Mouse (Mus musculus): ENCODE measurements around the gene Inpp5d. TPM values are rescaled to one million over a fixed set of nuclear protein-coding genes. Genes with fewer than 3 reads are reported as not detected.

The Inpp5d gene
- polyA plus RNA-seq, 1 experiment from 2014 or later, result 6.0 TPM

- WGBS, result 82% methylated on average over 2 of the region's 2 CpGs
- no peak overlapping the region for H3K4me2 ChIP-seq
- H3K9ac ChIP-seq, result no peak overlapping the region
- no peaks in the 10 kb centered on the region for H3K9me3 ChIP-seq
- H3K4me3 ChIP-seq, result no peak overlapping the region
- ATAC-seq (ENCODE audit: extremely low read depth, insufficient number of reproducible peaks, low FRiP score, low TSS enrichment), result no peak
- no peaks in the 10 kb centered on the region for H3K27me3 ChIP-seq (replicated peaks)
- H3K36me3 ChIP-seq, result no peaks in the 10 kb centered on the region
- peaks cover 31% of the 10 kb centered on the region for H3K4me1 ChIP-seq
- H3K27ac ChIP-seq (replicated peaks), result no peak overlapping the region
Measured at GRCm38 (mm10) chr1:87624826-87625225, 4.7 kb downstream of the Inpp5d start.

GRCm38 (mm10) chr1:87625254-87626025, 5.3 kb downstream of the Inpp5d start:
- Histone ChIP-seq H3K4me1 (peaks cover 35% of the 10 kb centered on the region), H3K36me3 (no peaks in the 10 kb centered on the region), H3K4me3 (no peak overlapping the region), H3K27ac (replicated peaks) (no peak overlapping the region), H3K9ac (no peak overlapping the region), H3K9me3 (no peaks in the 10 kb centered on the region), H3K27me3 (replicated peaks) (no peaks in the 10 kb centered on the region), H3K4me2 (no peak overlapping the region)
- no peak for ATAC-seq (ENCODE audit: extremely low read depth, insufficient number of reproducible peaks, low FRiP score, low TSS enrichment)
- WGBS, result 85% methylated on average over 6 of the region's 6 CpGs

GRCm38 (mm10) chr1:87626344-87626743, 6.2 kb downstream of the Inpp5d start:
- WGBS, result 20% methylated on average over 2 of the region's 2 CpGs
- H3K9ac ChIP-seq, result no peak overlapping the region
- no peaks in the 10 kb centered on the region for H3K36me3 ChIP-seq
- no peak; the same call in 1 of the 2 replicates for ATAC-seq (ENCODE audit: extremely low read depth, insufficient number of reproducible peaks, low FRiP score, low TSS enrichment)
- peak overlapping the region; percentile 55 for H3K27ac ChIP-seq (replicated peaks)
- H3K9me3 ChIP-seq, result no peaks in the 10 kb centered on the region
- H3K4me3 ChIP-seq, result no peak overlapping the region
- H3K27me3 ChIP-seq (replicated peaks), result no peaks in the 10 kb centered on the region
- H3K4me2 ChIP-seq, result peak overlapping the region; percentile 11; the same call in 1 of the 2 replicates
- peaks cover 35% of the 10 kb centered on the region for H3K4me1 ChIP-seq

- Histone ChIP-seq H3K4me3 (no peak overlapping the region), H3K4me2 (no peak overlapping the region), H3K9me3 (no peaks in the 10 kb centered on the region), H3K9ac (no peak overlapping the region), H3K4me1 (peaks cover 24% of the 10 kb centered on the region), H3K36me3 (no peaks in the 10 kb centered on the region), H3K27ac (replicated peaks) (no peak overlapping the region), H3K27me3 (replicated peaks) (no peaks in the 10 kb centered on the region)
- WGBS, result 16% methylated on average over 2 of the region's 2 CpGs
- ATAC-seq (ENCODE audit: extremely low read depth, insufficient number of reproducible peaks, low FRiP score, low TSS enrichment), result no peak
Measured at GRCm38 (mm10) chr1:87628085-87628484, 8.0 kb downstream of the Inpp5d start.

GRCm38 (mm10) chr1:87631584-87631983, 11.5 kb downstream of the Inpp5d start:
- 50% methylated on average over 10 of the region's 10 CpGs for WGBS
- Histone ChIP-seq H3K9me3 (no peaks in the 10 kb centered on the region), H3K4me3 (no peak overlapping the region), H3K27me3 (replicated peaks) (no peaks in the 10 kb centered on the region), H3K36me3 (no peaks in the 10 kb centered on the region), H3K4me2 (no peak overlapping the region), H3K4me1 (peaks cover 23% of the 10 kb centered on the region), H3K27ac (replicated peaks) (no peak overlapping the region), H3K9ac (no peak overlapping the region)
- ATAC-seq (ENCODE audit: extremely low read depth, insufficient number of reproducible peaks, low FRiP score, low TSS enrichment), result no peak

- no peak overlapping the region for H3K9ac ChIP-seq
- H3K9me3 ChIP-seq, result no peaks in the 10 kb centered on the region
- peaks cover 18% of the 10 kb centered on the region for H3K4me1 ChIP-seq
- no peak overlapping the region for H3K27ac ChIP-seq (replicated peaks)
- no peak overlapping the region for H3K4me3 ChIP-seq
- 45% methylated on average over 6 of the region's 6 CpGs for WGBS
- H3K27me3 ChIP-seq (replicated peaks), result no peaks in the 10 kb centered on the region
- no peaks in the 10 kb centered on the region for H3K36me3 ChIP-seq
- no peak for ATAC-seq (ENCODE audit: extremely low read depth, insufficient number of reproducible peaks, low FRiP score, low TSS enrichment)
- no peak overlapping the region for H3K4me2 ChIP-seq
Measured at GRCm38 (mm10) chr1:87632163-87632562, 12.1 kb downstream of the Inpp5d start.

GRCm38 (mm10) chr1:87636716-87637117, 16.6 kb downstream of the Inpp5d start:
- Histone ChIP-seq H3K4me2 (no peak overlapping the region), H3K27me3 (replicated peaks) (no peaks in the 10 kb centered on the region), H3K4me3 (no peak overlapping the region), H3K27ac (replicated peaks) (peak overlapping the region; percentile 50; the same call in 1 of the 2 replicates), H3K4me1 (peaks cover 30% of the 10 kb centered on the region), H3K9me3 (no peaks in the 10 kb centered on the region), H3K36me3 (no peaks in the 10 kb centered on the region), H3K9ac (no peak overlapping the region)
- WGBS, result 84% methylated on average over 12 of the region's 12 CpGs
- no peak for ATAC-seq (ENCODE audit: extremely low read depth, insufficient number of reproducible peaks, low FRiP score, low TSS enrichment)

- Histone ChIP-seq H3K4me3 (no peak overlapping the region), H3K4me1 (peaks cover 30% of the 10 kb centered on the region), H3K36me3 (no peaks in the 10 kb centered on the region), H3K27me3 (replicated peaks) (no peaks in the 10 kb centered on the region), H3K9ac (no peak overlapping the region), H3K27ac (replicated peaks) (peak overlapping the region; percentile 50), H3K9me3 (no peaks in the 10 kb centered on the region), H3K4me2 (no peak overlapping the region)
- ATAC-seq (ENCODE audit: extremely low read depth, insufficient number of reproducible peaks, low FRiP score, low TSS enrichment), result peak; percentile 93
- 84% methylated on average over 4 of the region's 4 CpGs for WGBS
Measured at GRCm38 (mm10) chr1:87637121-87637877, 17.2 kb downstream of the Inpp5d start.

GRCm38 (mm10) chr1:87637878-87638600, 17.9 kb downstream of the Inpp5d start:
- 82% methylated on average over 4 of the region's 4 CpGs for WGBS
- H3K9ac ChIP-seq, result no peak overlapping the region
- H3K27ac ChIP-seq (replicated peaks), result peak overlapping the region; percentile 46; the same call in 1 of the 2 replicates
- H3K27me3 ChIP-seq (replicated peaks), result no peaks in the 10 kb centered on the region
- no peaks in the 10 kb centered on the region for H3K36me3 ChIP-seq
- no peaks in the 10 kb centered on the region for H3K9me3 ChIP-seq
- no peak overlapping the region for H3K4me3 ChIP-seq
- no peak overlapping the region for H3K4me2 ChIP-seq
- H3K4me1 ChIP-seq, result peaks cover 30% of the 10 kb centered on the region
- peak; percentile 44 for ATAC-seq (ENCODE audit: extremely low read depth, insufficient number of reproducible peaks, low FRiP score, low TSS enrichment)

GRCm38 (mm10) chr1:87639724-87640123, 19.6 kb downstream of the Inpp5d start:
- Histone ChIP-seq H3K9me3 (no peaks in the 10 kb centered on the region), H3K4me1 (peaks cover 30% of the 10 kb centered on the region), H3K27ac (replicated peaks) (peak overlapping the region; percentile 79), H3K27me3 (replicated peaks) (no peaks in the 10 kb centered on the region), H3K9ac (no peak overlapping the region), H3K4me2 (peak overlapping the region; percentile 35; the same call in 1 of the 2 replicates), H3K4me3 (no peak overlapping the region), H3K36me3 (no peaks in the 10 kb centered on the region)
- ATAC-seq (ENCODE audit: extremely low read depth, insufficient number of reproducible peaks, low FRiP score, low TSS enrichment), result no peak
- 71% methylated on average over 8 of the region's 8 CpGs for WGBS

- no peaks in the 10 kb centered on the region for H3K9me3 ChIP-seq
- peak overlapping the region; percentile 79 for H3K27ac ChIP-seq (replicated peaks)
- H3K9ac ChIP-seq, result no peak overlapping the region
- no peaks in the 10 kb centered on the region for H3K27me3 ChIP-seq (replicated peaks)
- H3K4me3 ChIP-seq, result no peak overlapping the region
- H3K4me1 ChIP-seq, result peaks cover 30% of the 10 kb centered on the region
- H3K36me3 ChIP-seq, result no peaks in the 10 kb centered on the region
- H3K4me2 ChIP-seq, result peak overlapping the region; percentile 35
- 51% methylated on average over 17 of the region's 17 CpGs for WGBS
- no peak for ATAC-seq (ENCODE audit: extremely low read depth, insufficient number of reproducible peaks, low FRiP score, low TSS enrichment)
Measured at GRCm38 (mm10) chr1:87640165-87640661, 20.1 kb downstream of the Inpp5d start.

Data from heart, embryonic 13.5 days (tissue).